Mouse (Mus musculus) cerebellum, postnatal 25 days (tissue): Measurements from ENCODE around the gene Dqx1.

Experiments
- DNase-seq, 2 experiments: peaks; one replicate each; pipeline ENCODE4 v3.0.0; 2021; ENCODE audit warnings: mixed read lengths in 2 of 2

The Dqx1 gene

GRCm38 (mm10) chr6:83057790-83058189, at the start of gene Dqx1:
Gene Dqx1, plus strand, starts transcription at chr6:83057844.
- peak in 1 of 2 experiments; percentile 37 for DNase-seq

- no peak for DNase-seq
Observed at GRCm38 (mm10) chr6:83008659-83009058, 49.0 kb upstream of the Dqx1 start.

- no peak for DNase-seq
Observed at GRCm38 (mm10) chr6:83010010-83010409, 47.6 kb upstream of the Dqx1 start.

GRCm38 (mm10) chr6:83011255-83011654, 46.4 kb upstream of the Dqx1 start:
- no peak for DNase-seq

GRCm38 (mm10) chr6:83011756-83012155, 45.9 kb upstream of the Dqx1 start:
- DNase-seq = no peak

- no peak for DNase-seq
Observed at GRCm38 (mm10) chr6:83013444-83013843, 44.2 kb upstream of the Dqx1 start.

GRCm38 (mm10) chr6:83014482-83015466, 42.9 kb upstream of the Dqx1 start:
- DNase-seq = no peak

- no peak for DNase-seq
Observed at GRCm38 (mm10) chr6:83015749-83016148, 41.9 kb upstream of the Dqx1 start.

- DNase-seq = no peak
Observed at GRCm38 (mm10) chr6:83017190-83017589, 40.5 kb upstream of the Dqx1 start.

- no peak for DNase-seq
Observed at GRCm38 (mm10) chr6:83019044-83019443, 38.6 kb upstream of the Dqx1 start.

- no peak for DNase-seq
Observed at GRCm38 (mm10) chr6:83020121-83020520, 37.5 kb upstream of the Dqx1 start.

- no peak for DNase-seq
Observed at GRCm38 (mm10) chr6:83020836-83021593, 36.6 kb upstream of the Dqx1 start.

GRCm38 (mm10) chr6:83023008-83023407, 34.6 kb upstream of the Dqx1 start:
- no peak for DNase-seq

GRCm38 (mm10) chr6:83023786-83024185, 33.9 kb upstream of the Dqx1 start:
- no peak for DNase-seq

GRCm38 (mm10) chr6:83024421-83024820, 33.2 kb upstream of the Dqx1 start:
- DNase-seq = no peak

GRCm38 (mm10) chr6:83025221-83025620, 32.4 kb upstream of the Dqx1 start:
- no peak for DNase-seq

- DNase-seq = no peak
Observed at GRCm38 (mm10) chr6:83027293-83027692, 30.4 kb upstream of the Dqx1 start.

- DNase-seq = no peak
Observed at GRCm38 (mm10) chr6:83027706-83028105, 29.9 kb upstream of the Dqx1 start.

- DNase-seq = no peak
Observed at GRCm38 (mm10) chr6:83029777-83030176, 27.9 kb upstream of the Dqx1 start.

GRCm38 (mm10) chr6:83031111-83031510, 26.5 kb upstream of the Dqx1 start:
- no peak for DNase-seq

- DNase-seq = no peak
Observed at GRCm38 (mm10) chr6:83031921-83032590, 25.6 kb upstream of the Dqx1 start.

- DNase-seq = peak in 1 of 2 experiments; percentile 33
Observed at GRCm38 (mm10) chr6:83032769-83033191, 24.9 kb upstream of the Dqx1 start.
